Mouse (Mus musculus): ENCODE results near the gene Pth2. TPM values are rescaled to one million over a fixed set of nuclear protein-coding genes. Genes with fewer than 3 reads are reported as not detected.

Gene Pth2
- polyA plus RNA-seq, 2 experiments, result not detected

GRCm38 (mm10) chr7:45183672-45184071 lies 2.9 kb downstream of the Pth2 start:
- Histone ChIP-seq H3K9ac (replicated peaks) (no peak overlapping the region), H3K4me1 (replicated peaks; ENCODE audit: control insufficient read depth in 2 of 2, insufficient read depth in 2 of 2, low read length in 1 of 2) (no peaks in the 10 kb centered on the region; a peak in 1 of 4 replicates), H3K4me3 (ENCODE audit: insufficient read depth in 1 of 2, low read depth in 2 of 2, low read length in 2 of 2) (no peak overlapping the region), H3K4me2 (ENCODE audit: low read depth) (no peak overlapping the region), H3K27ac (no peak overlapping the region), H3K27me3 (ENCODE audit: control insufficient read depth, insufficient read depth, low read length) (peaks cover 60% of the 10 kb centered on the region), H3K9me3 (ENCODE audit: control insufficient read depth, low read length) (no peaks in the 10 kb centered on the region), H3K36me3 (replicated peaks; ENCODE audit: control insufficient read depth, insufficient read depth, low read depth) (no peaks in the 10 kb centered on the region)
- no peak for ATAC-seq (ENCODE audit: insufficient read depth)
- DNase-seq (ENCODE audit: low read depth in 3 of 3, low spot score in 3 of 3), result no peak
- WGBS (ENCODE audit: insufficient replicate concordance), result 46% methylated on average over 7 of the region's 7 CpGs
- TF ChIP-seq CTCF (IDR thresholded peaks at IDR 0.05; ENCODE audit: low read depth) (no peak), EP300 (IDR thresholded peaks at IDR 0.05; ENCODE audit: low read depth) (no peak)

GRCm38 (mm10) chr7:45185921-45186320 lies 5.1 kb downstream of the Pth2 start:
- H3K27ac ChIP-seq, result no peak overlapping the region
- peaks cover 38% of the 10 kb centered on the region for H3K27me3 ChIP-seq (ENCODE audit: control insufficient read depth, insufficient read depth, low read length)
- DNase-seq (ENCODE audit: low read depth in 3 of 3, low spot score in 3 of 3), result no peak
- H3K9ac ChIP-seq (replicated peaks), result no peak overlapping the region
- TF ChIP-seq EP300 (IDR thresholded peaks at IDR 0.05; ENCODE audit: low read depth) (no peak), CTCF (IDR thresholded peaks at IDR 0.05; ENCODE audit: low read depth) (no peak)
- H3K4me3 ChIP-seq (ENCODE audit: insufficient read depth in 1 of 2, low read depth in 2 of 2, low read length in 2 of 2), result no peak overlapping the region
- H3K36me3 ChIP-seq (replicated peaks; ENCODE audit: control insufficient read depth, insufficient read depth, low read depth), result no peaks in the 10 kb centered on the region
- no peak overlapping the region for H3K4me2 ChIP-seq (ENCODE audit: low read depth)
- H3K4me1 ChIP-seq (replicated peaks; ENCODE audit: control insufficient read depth in 2 of 2, insufficient read depth in 2 of 2, low read length in 1 of 2), result no peaks in the 10 kb centered on the region; a peak in 1 of 4 replicates
- no peak for ATAC-seq (ENCODE audit: insufficient read depth)
- WGBS (ENCODE audit: insufficient replicate concordance), result 53% methylated on average over 7 of the region's 7 CpGs
- no peaks in the 10 kb centered on the region for H3K9me3 ChIP-seq (ENCODE audit: control insufficient read depth, low read length)

- no peak for TF ChIP-seq CTCF (IDR thresholded peaks at IDR 0.05; ENCODE audit: low read depth)
- TF ChIP-seq EP300 (IDR thresholded peaks at IDR 0.05; ENCODE audit: low read depth), result no peak
- WGBS (ENCODE audit: insufficient replicate concordance), result 53% methylated on average over 16 of the region's 16 CpGs
- DNase-seq (ENCODE audit: low read depth in 3 of 3, low spot score in 3 of 3) (no peak), ATAC-seq (ENCODE audit: insufficient read depth) (no peak)
- no peak overlapping the region for H3K9ac ChIP-seq (replicated peaks)
- no peaks in the 10 kb centered on the region for H3K4me1 ChIP-seq (replicated peaks; ENCODE audit: control insufficient read depth in 2 of 2, insufficient read depth in 2 of 2, low read length in 1 of 2)
- H3K27me3 ChIP-seq (ENCODE audit: control insufficient read depth, insufficient read depth, low read length), result peaks cover 6% of the 10 kb centered on the region
- no peak overlapping the region for H3K4me2 ChIP-seq (ENCODE audit: low read depth)
- H3K4me3 ChIP-seq (ENCODE audit: insufficient read depth in 1 of 2, low read depth in 2 of 2, low read length in 2 of 2), result no peak overlapping the region
- H3K27ac ChIP-seq, result no peak overlapping the region
- no peaks in the 10 kb centered on the region for H3K36me3 ChIP-seq (replicated peaks; ENCODE audit: control insufficient read depth, insufficient read depth, low read depth)
- H3K9me3 ChIP-seq (ENCODE audit: control insufficient read depth, low read length), result no peaks in the 10 kb centered on the region
These were observed 8.8 kb downstream of the Pth2 start for GRCm38 (mm10) chr7:45189600-45189999.

GRCm38 (mm10) chr7:45190186-45190585 lies 9.4 kb downstream of the Pth2 start:
- Histone ChIP-seq H3K4me2 (ENCODE audit: low read depth) (no peak overlapping the region), H3K27me3 (ENCODE audit: control insufficient read depth, insufficient read depth, low read length) (peaks cover 2% of the 10 kb centered on the region; the same call in 1 of the 2 replicates), H3K4me3 (ENCODE audit: insufficient read depth in 1 of 2, low read depth in 2 of 2, low read length in 2 of 2) (no peak overlapping the region), H3K9me3 (ENCODE audit: control insufficient read depth, low read length) (no peaks in the 10 kb centered on the region), H3K9ac (replicated peaks) (no peak overlapping the region), H3K4me1 (replicated peaks; ENCODE audit: control insufficient read depth in 2 of 2, insufficient read depth in 2 of 2, low read length in 1 of 2) (no peaks in the 10 kb centered on the region), H3K36me3 (replicated peaks; ENCODE audit: control insufficient read depth, insufficient read depth, low read depth) (no peaks in the 10 kb centered on the region), H3K27ac (no peak overlapping the region)
- ATAC-seq (ENCODE audit: insufficient read depth) (no peak), DNase-seq (ENCODE audit: low read depth in 3 of 3, low spot score in 3 of 3) (no peak)
- WGBS (ENCODE audit: insufficient replicate concordance), result 63% methylated on average over 6 of the region's 6 CpGs
- TF ChIP-seq EP300 (IDR thresholded peaks at IDR 0.05; ENCODE audit: low read depth) (no peak), CTCF (IDR thresholded peaks at IDR 0.05; ENCODE audit: low read depth) (no peak)

GRCm38 (mm10) chr7:45191161-45191560 lies 10.4 kb downstream of the Pth2 start:
- H3K9me3 ChIP-seq (ENCODE audit: control insufficient read depth, low read length), result no peaks in the 10 kb centered on the region
- no peaks in the 10 kb centered on the region for H3K4me1 ChIP-seq (replicated peaks; ENCODE audit: control insufficient read depth in 2 of 2, insufficient read depth in 2 of 2, low read length in 1 of 2)
- no peak overlapping the region for H3K4me2 ChIP-seq (ENCODE audit: low read depth)
- peaks cover 2% of the 10 kb centered on the region for H3K27me3 ChIP-seq (ENCODE audit: control insufficient read depth, insufficient read depth, low read length)
- H3K4me3 ChIP-seq (ENCODE audit: insufficient read depth in 1 of 2, low read depth in 2 of 2, low read length in 2 of 2), result no peak overlapping the region
- no peak overlapping the region for H3K27ac ChIP-seq
- H3K36me3 ChIP-seq (replicated peaks; ENCODE audit: control insufficient read depth, insufficient read depth, low read depth), result no peaks in the 10 kb centered on the region
- no peak for ATAC-seq (ENCODE audit: insufficient read depth)
- whole genome bisulfite sequencing (ENCODE audit: insufficient replicate concordance), result 62% methylated on average over 2 of the region's 2 CpGs
- no peak overlapping the region for H3K9ac ChIP-seq (replicated peaks)
- no peak for DNase-seq (ENCODE audit: low read depth in 3 of 3, low spot score in 3 of 3)
- no peak for TF ChIP-seq CTCF (IDR thresholded peaks at IDR 0.05; ENCODE audit: low read depth)
- no peak for TF ChIP-seq EP300 (IDR thresholded peaks at IDR 0.05; ENCODE audit: low read depth)
